Mouse (Mus musculus) spleen, adult 2 months (tissue): ENCODE measurements around the gene Sh2b1.

ENCODE experiments used
- CTCF ChIP-seq: fragments of 200-500 bp; IDR thresholded peaks from 2 replicates; pipeline ENCODE4 v1.5.1; 2011; ENCODE audit warnings: mild to moderate bottlenecking, inconsistent platforms; ENCODE audit not compliant: insufficient read depth, insufficient read length, insufficient replicate concordance; ENCODE audit errors: extremely low read depth
- POLR2A ChIP-seq: fragments of 200-500 bp; IDR thresholded peaks from 2 replicates; pipeline ENCODE4 v1.6.1; 2011; ENCODE audit warnings: low read depth, low read length, inconsistent platforms

- TF ChIP-seq CTCF = peak; percentile 36; the same call in 1 of the 2 replicates
- peak; percentile 77 for TF ChIP-seq POLR2A
These were observed at the start of gene Sh2b1 for GRCm38 (mm10) chr7:126474993-126475581.
